Mouse (Mus musculus) embryonic facial prominence, embryonic 11.5 days (tissue): ENCODE results near the gene Idh3b. TPM values are rescaled to one million over a fixed set of nuclear protein-coding genes. Genes with fewer than 3 reads are reported as not detected.

Experiments
- ATAC-seq: fragments of 200-750 bp; cut with Nextera tagmentation; replicated peaks from 2 replicates; pipeline ENCODE4 v1.8.0; 2017; ENCODE audit warnings: low read depth; ENCODE audit not compliant: insufficient number of reproducible peaks, low FRiP score, low TSS enrichment
- DNase-seq: peaks from one replicate; pipeline ENCODE4 v3.0.0-alpha.2; 2015; ENCODE audit warnings: low spot score
- H3K27ac ChIP-seq: fragments of 300-500 bp; sonication (generic); replicated peaks from 2 replicates; pipeline ENCODE4 v1.5.1; 2014; ENCODE audit warnings: mild to moderate bottlenecking, low read depth, low read length, control low read depth
- H3K27me3 ChIP-seq: fragments of 300-500 bp; sonication (generic); 2 replicates; pipeline ENCODE4 v1.6.1; 2014; ENCODE audit warnings: mild to moderate bottlenecking, low read length, moderate library complexity, mixed read lengths; ENCODE audit not compliant: control insufficient read depth, insufficient read depth
- H3K36me3 ChIP-seq: fragments of 300-500 bp; sonication (generic); replicated peaks from 2 replicates; pipeline ENCODE4 v1.6.1; 2014; ENCODE audit warnings: low read depth, mild to moderate bottlenecking, low read length, moderate library complexity, mixed read lengths; ENCODE audit not compliant: control insufficient read depth, insufficient read depth
- H3K4me1 ChIP-seq: fragments of 300-500 bp; sonication (generic); 2 replicates; pipeline ENCODE4 v1.6.1; 2014; ENCODE audit warnings: low read length, mixed read lengths; ENCODE audit not compliant: control insufficient read depth, insufficient read depth
- H3K4me2 ChIP-seq: fragments of 300-500 bp; sonication (generic); 2 replicates; pipeline ENCODE4 v1.6.1; 2014; ENCODE audit warnings: low read depth, mild to moderate bottlenecking, control low read depth, low read length, moderate library complexity
- H3K4me3 ChIP-seq: fragments of 300-500 bp; sonication (generic); 2 replicates; pipeline ENCODE4 v1.5.1; 2014; ENCODE audit warnings: low read depth, low read length, control low read depth
- H3K9ac ChIP-seq: fragments of 300-500 bp; sonication (generic); replicated peaks from 2 replicates; pipeline ENCODE4 v1.6.1; 2014; ENCODE audit warnings: mild to moderate bottlenecking, control low read depth, low read length
- H3K9me3 ChIP-seq: fragments of 300-500 bp; sonication (generic); replicated peaks from 2 replicates; pipeline ENCODE4 v1.6.1; 2016; ENCODE audit warnings: mild to moderate bottlenecking, low read length, inconsistent platforms, mixed read lengths; ENCODE audit not compliant: control insufficient read depth
- WGBS: fragments of 180-500 bp; shearing (Covaris S2); extraction: QIAGEN DNeasy Blood & Tissue Kit; methylation state at CpG from one replicate; pipeline ENCODE4 v1.1.7; 2014; 5-methylcytosine and 5-hydroxymethylcytosine counted together
- polyA plus RNA-seq: library from polyadenylated mRNA; unstranded; fragments of >200 nt; fragmentation: Nextera tagmentation; extraction: Ambion mirVana; gene quantifications from 2 replicates; pipeline ENCODE4 v1.2.1, GENCODE M21; 2014

Idh3b gene
- polyA plus RNA-seq = 145 and 160 TPM in 2 replicates

GRCm38 (mm10) chr2:130283854-130284654, at the start of gene Idh3b:
Gene Idh3b, minus strand, starts transcription at chr2:130284547.
- 0 out of 2 replicates have a peak within 1 kb of the TSS, but pooled peaks have one; percentile 23 for H3K27ac ChIP-seq
- no peaks in the 10 kb centered on the region for H3K4me1 ChIP-seq
- H3K9me3 ChIP-seq = no peaks in the 10 kb centered on the region
- peaks cover 4% of the 10 kb centered on the region for H3K36me3 ChIP-seq
- H3K4me3 ChIP-seq = peak within 1 kb of the TSS; percentile 84
- under 1% methylated on average over 46 of the region's 51 CpGs for WGBS
- peak; percentile 82 for ATAC-seq
- peak within 1 kb of the TSS; percentile 86 for H3K9ac ChIP-seq
- DNase-seq = peak; percentile 92
- peak within 1 kb of the TSS; percentile 93 for H3K4me2 ChIP-seq
- H3K27me3 ChIP-seq = no peaks in the 10 kb centered on the region

GRCm38 (mm10) chr2:130329502-130329901, 45.2 kb upstream of the Idh3b start:
- 82% methylated on average over 2 of the region's 2 CpGs for WGBS

GRCm38 (mm10) chr2:130327057-130327456, 42.7 kb upstream of the Idh3b start:
- Histone ChIP-seq H3K9ac (no peak overlapping the region), H3K9me3 (no peaks in the 10 kb centered on the region), H3K27me3 (no peaks in the 10 kb centered on the region), H3K4me1 (no peaks in the 10 kb centered on the region), H3K4me2 (no peak overlapping the region), H3K4me3 (no peak overlapping the region), H3K27ac (no peak overlapping the region), H3K36me3 (no peaks in the 10 kb centered on the region)
- ATAC-seq (no peak), DNase-seq (no peak)
- WGBS = 70% methylated on average over 1 of the region's 1 CpGs

More at GRCm38 (mm10) chr2:130329502-130329901, 45.2 kb upstream of the Idh3b start:
- Histone ChIP-seq H3K9ac (no peak overlapping the region), H3K4me2 (no peak overlapping the region), H3K27ac (no peak overlapping the region), H3K36me3 (no peaks in the 10 kb centered on the region), H3K4me1 (no peaks in the 10 kb centered on the region), H3K9me3 (no peaks in the 10 kb centered on the region), H3K27me3 (no peaks in the 10 kb centered on the region), H3K4me3 (no peak overlapping the region)
- DNase-seq = no peak
- no peak for ATAC-seq

GRCm38 (mm10) chr2:130303014-130303413, 18.7 kb upstream of the Idh3b start:
- Histone ChIP-seq H3K4me2 (no peak overlapping the region), H3K4me1 (no peaks in the 10 kb centered on the region), H3K36me3 (no peaks in the 10 kb centered on the region; the same call in 1 of the 2 replicates), H3K9me3 (no peaks in the 10 kb centered on the region), H3K9ac (no peak overlapping the region), H3K27me3 (0 out of 2 replicates have a peak, but pooled peaks cover 2% of the 10 kb centered on the region), H3K4me3 (no peak overlapping the region), H3K27ac (no peak overlapping the region)
- DNase-seq = no peak
- ATAC-seq = no peak
- WGBS = 43% methylated on average over 4 of the region's 4 CpGs

- Histone ChIP-seq H3K27ac (no peak overlapping the region), H3K4me3 (no peak overlapping the region), H3K4me1 (peaks cover 4% of the 10 kb centered on the region; the same call in 1 of the 2 replicates), H3K9ac (no peak overlapping the region), H3K4me2 (no peak overlapping the region), H3K9me3 (no peaks in the 10 kb centered on the region), H3K36me3 (no peaks in the 10 kb centered on the region), H3K27me3 (peaks cover 6% of the 10 kb centered on the region; the same call in 1 of the 2 replicates)
- 76% methylated on average over 9 of the region's 9 CpGs for WGBS
- DNase-seq (no peak), ATAC-seq (no peak)
Measured at GRCm38 (mm10) chr2:130297580-130297979, 13.2 kb upstream of the Idh3b start.

GRCm38 (mm10) chr2:130296134-130296745, 11.9 kb upstream of the Idh3b start:
- DNase-seq = peak; percentile 30

GRCm38 (mm10) chr2:130295331-130296133, 11.2 kb upstream of the Idh3b start:
- H3K9ac ChIP-seq = peak overlapping the region; percentile 78
- peak overlapping the region; percentile 87 for H3K4me2 ChIP-seq
- ATAC-seq (peak; percentile 40), DNase-seq (peak; percentile 67)
- peaks cover 4% of the 10 kb centered on the region; the same call in 1 of the 2 replicates for H3K4me1 ChIP-seq
- no peaks in the 10 kb centered on the region for H3K36me3 ChIP-seq
- no peaks in the 10 kb centered on the region for H3K9me3 ChIP-seq
- under 1% methylated on average over 70 of the region's 99 CpGs for WGBS
- no peak overlapping the region; the same call in 1 of the 2 replicates for H3K27ac ChIP-seq
- peaks cover 6% of the 10 kb centered on the region; the same call in 1 of the 2 replicates for H3K27me3 ChIP-seq
- peak overlapping the region; percentile 72 for H3K4me3 ChIP-seq

More at GRCm38 (mm10) chr2:130296134-130296745, 11.9 kb upstream of the Idh3b start:
- 3% methylated on average over 20 of the region's 20 CpGs for WGBS
- Histone ChIP-seq H3K27me3 (peaks cover 6% of the 10 kb centered on the region; the same call in 1 of the 2 replicates), H3K9ac (peak overlapping the region; percentile 78), H3K4me2 (peak overlapping the region; percentile 87), H3K4me3 (peak overlapping the region; percentile 72), H3K27ac (no peak overlapping the region), H3K4me1 (peaks cover 4% of the 10 kb centered on the region; the same call in 1 of the 2 replicates), H3K36me3 (no peaks in the 10 kb centered on the region), H3K9me3 (no peaks in the 10 kb centered on the region)
- peak; percentile 12 for ATAC-seq
